Mouse (Mus musculus) lung, postnatal 25 days (tissue): ENCODE results near the gene Cdc42bpg.

ENCODE experiments used
- DNase-seq: peaks from one replicate; pipeline ENCODE4 v3.0.0; 2022; ENCODE audit warnings: low spot score

Gene Cdc42bpg

GRCm38 (mm10) chr19:6324751-6325150, 18.5 kb downstream of the Cdc42bpg start:
- no peak for DNase-seq

GRCm38 (mm10) chr19:6331178-6331577, 24.9 kb downstream of the Cdc42bpg start:
- no peak for DNase-seq

DNA sequence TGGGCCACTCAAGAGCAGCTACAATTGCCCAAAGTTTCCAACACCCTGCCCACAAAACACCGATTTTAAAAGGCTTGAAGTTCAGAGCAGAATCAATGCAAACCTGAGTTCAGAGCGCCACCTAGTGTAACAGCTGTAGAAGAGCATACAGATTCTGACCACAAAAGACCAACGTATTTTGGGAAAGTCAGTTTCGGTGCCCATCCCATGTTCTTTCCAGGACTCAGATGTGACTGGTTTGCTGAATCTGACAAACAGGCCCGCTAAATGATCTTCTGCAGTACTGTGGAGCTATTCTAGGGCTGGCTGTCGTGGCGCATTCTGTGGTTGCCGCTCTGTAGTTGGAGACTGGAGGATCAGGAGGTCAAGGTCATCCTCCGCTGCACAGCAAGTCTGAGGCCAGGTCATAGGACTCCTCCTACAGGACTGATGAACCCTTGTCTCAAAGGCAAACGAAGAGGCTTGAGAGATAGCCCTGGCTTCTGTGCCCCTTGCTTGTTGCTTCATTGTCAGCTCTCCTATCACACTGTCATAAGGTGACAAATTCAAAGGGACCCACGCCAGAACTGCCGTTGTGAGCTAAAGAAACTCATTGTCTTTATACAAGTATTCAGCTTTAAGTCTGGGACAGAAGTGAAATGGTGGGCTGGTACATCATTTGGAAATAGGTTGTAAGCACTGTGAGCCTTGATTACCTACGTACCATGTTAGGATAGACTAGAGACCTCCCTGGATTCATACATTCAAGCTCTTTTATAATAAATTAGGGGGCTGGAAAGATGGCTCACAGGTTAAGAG, 25.7 kb downstream of the Cdc42bpg start:
- DNase-seq, result peak; percentile 74

- DNase-seq, result no peak
Measured at GRCm38 (mm10) chr19:6333761-6334595, 27.7 kb downstream of the Cdc42bpg start.

DNA sequence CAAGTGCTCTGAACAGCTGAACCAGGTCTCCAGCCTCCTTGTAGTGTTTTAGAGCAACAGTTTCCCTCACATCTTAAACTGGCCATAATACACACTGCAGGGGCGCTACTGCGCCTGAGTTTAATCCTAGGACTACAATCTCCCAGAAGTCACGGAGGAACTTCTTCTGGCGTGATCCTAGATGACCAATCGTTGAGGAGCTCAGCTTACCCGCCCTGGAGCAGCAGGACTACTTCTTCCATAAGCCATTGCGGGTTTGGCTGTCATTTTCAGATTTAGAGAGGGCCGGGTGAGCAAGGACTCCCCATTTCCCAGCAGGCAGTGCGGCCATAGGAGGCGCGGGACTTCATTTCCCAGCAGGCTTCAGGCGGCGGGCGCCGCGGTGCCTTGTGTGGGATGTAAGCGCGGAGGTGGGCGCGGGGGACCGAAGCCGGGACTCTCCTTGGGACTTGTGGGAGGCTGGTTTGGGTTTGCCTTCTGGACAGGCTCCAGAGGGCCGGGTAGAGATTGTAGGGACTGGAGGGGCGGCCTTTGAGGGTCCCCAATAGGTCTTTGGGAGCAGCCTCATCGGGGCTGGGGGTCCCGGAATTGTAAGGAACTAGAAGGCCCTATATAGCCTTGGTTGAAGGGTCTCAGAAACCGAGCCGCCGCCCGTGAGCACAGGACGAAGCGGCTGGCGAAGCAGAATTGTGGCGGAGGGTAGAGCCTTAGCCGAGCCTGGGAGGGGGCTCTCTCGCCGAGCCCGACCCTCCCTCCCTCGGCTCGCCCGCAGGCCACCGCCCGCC, 28.6 kb downstream of the Cdc42bpg start, which contains the start of gene Men1:
Gene Men1, plus strand, starts transcription at position 307 of the 785 bp plus-strand sequence.
- DNase-seq, result peak; percentile 98

GRCm38 (mm10) chr19:6335458-6335827, 29.2 kb downstream of the Cdc42bpg start:
- no peak for DNase-seq

- DNase-seq, result no peak
Measured at GRCm38 (mm10) chr19:6336920-6337319, 30.7 kb downstream of the Cdc42bpg start.

DNA sequence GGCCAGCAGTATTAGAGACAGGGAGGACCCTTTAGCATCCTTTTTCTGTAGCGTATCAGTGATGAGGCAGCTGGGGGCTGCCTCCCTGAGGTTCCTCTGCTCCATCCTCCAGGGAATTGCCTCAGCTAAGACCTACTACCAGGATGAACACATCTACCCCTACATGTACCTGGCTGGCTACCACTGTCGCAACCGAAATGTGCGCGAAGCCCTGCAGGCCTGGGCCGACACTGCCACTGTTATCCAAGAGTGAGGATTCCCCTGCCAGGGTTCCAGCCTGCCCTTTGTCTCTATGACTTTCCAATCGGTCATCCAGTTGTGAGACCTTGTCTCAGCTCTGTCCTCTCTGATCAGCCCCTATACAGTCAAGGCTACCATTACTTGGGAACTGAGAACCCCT, 31.9 kb downstream of the Cdc42bpg start:
- DNase-seq, result no peak

GRCm38 (mm10) chr19:6338716-6339115, 32.5 kb downstream of the Cdc42bpg start:
- DNase-seq, result no peak

GRCm38 (mm10) chr19:6339191-6339590, 32.9 kb downstream of the Cdc42bpg start:
- DNase-seq, result no peak

DNA sequence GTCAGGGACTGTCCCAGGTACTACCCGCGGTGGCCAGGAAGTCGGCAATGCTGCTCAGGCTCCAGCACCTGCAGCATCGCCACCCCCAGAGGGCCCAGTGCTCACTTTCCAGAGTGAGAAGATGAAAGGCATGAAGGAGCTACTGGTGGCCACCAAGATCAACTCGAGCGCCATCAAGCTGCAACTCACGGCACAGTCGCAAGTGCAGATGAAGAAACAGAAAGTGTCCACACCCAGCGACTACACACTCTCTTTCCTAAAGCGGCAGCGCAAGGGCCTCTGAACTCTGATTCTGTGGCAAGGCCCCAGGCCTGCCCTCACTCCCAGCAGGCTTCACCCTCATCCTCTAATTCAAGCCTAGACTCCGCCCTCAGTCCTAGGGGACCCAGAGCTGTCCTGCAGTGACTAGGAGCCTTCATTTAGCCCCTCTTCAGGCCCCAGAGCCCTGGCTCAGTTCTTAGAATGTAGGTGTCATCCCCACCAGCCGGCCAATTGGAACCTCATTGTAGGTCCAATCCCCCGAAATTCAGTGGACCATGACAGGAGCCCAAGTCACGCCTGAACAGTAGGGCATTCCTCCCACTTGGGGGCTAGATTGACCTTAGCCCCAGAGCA, 33.7 kb downstream of the Cdc42bpg start:
- peak; percentile 85 for DNase-seq

GRCm38 (mm10) chr19:6340524-6341452, 34.5 kb downstream of the Cdc42bpg start, which contains the start of gene Map4k2:
Gene Map4k2, plus strand, starts transcription at chr19:6341135.
- peak; percentile 92 for DNase-seq

DNA sequence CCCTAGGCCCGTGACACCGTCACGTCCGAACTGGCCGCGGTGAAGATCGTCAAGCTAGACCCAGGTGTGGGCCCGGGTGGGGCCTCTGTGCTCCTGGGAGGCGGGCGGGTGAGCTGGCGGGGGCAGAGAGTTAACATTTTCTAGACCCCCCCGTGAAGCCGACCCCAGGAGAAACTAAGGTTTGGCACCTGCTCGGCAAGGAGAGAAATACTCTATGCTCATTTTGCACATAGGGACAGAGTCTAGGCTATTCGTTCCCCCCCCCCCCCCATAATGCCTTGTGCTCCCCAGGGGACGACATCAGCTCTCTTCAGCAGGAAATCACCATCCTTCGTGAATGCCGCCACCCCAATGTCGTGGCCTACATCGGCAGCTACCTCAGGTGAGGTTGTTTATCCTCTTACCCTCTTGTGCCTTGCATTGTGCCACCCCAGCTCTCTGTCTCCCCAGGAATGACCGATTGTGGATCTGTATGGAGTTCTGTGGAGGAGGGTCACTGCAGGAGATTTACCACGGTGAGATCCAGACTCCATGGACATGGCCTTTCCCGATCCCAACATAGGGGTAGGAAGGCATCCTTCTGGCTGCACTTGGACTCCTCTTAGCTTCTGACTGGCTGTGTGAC, 35.3 kb downstream of the Cdc42bpg start:
- DNase-seq, result no peak

DNA sequence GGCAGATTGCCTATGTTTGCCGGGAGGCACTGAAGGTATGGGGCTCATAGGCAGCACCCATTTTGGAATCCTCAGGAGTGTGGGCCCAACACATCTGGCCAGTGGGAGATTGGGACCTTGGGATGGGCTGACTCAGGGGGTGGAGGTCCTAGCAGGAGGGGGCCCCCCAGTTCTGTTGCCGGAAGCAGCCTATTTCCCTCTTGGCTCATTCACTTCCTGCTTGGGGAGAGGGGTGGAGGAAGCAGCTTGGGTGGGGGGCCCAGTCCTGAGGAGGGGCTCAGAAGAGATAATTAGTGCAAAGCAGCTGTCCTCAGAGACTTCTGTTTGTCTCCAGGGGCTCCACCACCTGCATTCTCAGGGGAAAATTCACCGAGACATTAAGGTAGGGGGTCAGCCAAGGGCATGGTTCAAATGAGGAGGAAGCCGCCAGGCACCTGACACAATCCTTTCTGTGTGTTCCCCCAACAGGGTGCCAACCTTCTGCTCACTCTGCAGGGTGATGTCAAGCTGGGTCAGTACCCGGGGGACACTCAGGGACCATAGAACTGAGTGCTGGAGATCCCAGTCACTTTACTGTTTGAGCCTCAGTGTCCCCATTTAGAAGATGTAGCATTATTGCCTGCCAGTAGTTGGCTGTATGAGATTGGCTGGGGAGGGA, 36.1 kb downstream of the Cdc42bpg start:
- DNase-seq, result peak; percentile 57

DNA sequence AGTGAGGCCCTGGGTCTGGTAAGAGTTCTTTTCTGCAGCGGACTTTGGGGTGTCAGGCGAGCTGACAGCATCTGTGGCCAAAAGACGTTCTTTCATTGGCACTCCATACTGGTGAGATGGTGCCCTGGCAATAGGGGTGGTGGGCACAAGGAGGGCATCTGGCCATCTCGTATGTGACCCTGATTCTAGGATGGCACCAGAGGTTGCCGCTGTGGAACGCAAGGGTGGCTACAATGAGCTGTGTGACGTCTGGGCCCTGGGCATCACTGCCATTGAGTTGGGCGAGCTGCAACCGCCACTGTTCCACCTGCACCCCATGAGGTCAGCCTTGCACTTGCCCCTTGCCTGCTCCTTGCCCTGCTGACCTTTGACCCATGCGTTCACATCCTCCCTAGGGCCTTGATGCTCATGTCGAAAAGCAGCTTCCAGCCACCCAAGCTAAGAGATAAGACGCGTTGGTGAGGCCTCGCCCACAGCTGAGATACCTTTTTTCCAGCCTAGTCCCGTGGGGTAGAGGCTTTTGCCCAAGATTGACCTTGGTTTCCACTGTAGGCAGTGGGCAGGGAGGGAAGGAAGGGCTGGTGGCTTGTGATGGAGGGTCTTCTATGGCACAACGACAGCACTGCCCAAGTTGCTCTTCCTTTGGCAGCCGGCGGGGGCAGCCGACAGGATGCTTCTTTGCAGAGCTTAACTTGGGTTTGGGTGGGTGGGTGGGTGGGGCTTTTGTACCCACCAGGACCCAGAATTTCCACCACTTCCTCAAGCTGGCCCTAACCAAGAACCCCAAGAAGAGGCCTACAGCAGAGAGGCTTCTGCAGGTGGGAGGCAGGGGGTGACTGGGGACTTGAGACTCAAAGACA, 37.0 kb downstream of the Cdc42bpg start:
- no peak for DNase-seq

DNA sequence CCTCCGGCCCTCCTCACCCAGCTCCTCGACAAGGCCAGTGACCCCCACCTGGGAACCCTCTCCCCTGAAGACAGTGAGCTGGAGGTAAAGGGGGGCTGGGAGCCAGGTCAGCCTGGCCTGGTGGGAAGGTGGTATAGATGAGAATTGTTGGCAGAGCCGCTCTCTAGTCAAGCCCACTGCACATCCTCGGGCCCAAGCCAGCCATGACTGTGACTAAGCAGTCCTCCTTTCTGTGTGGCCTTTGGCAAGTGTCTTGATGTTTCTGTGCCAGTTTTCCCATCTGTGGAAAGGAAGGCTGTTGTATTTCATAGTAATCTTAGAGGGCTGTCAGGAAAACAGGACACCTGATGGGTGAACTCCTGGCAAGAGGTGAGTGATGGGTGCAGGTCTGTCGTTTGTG, 37.7 kb downstream of the Cdc42bpg start:
- DNase-seq, result no peak

- no peak for DNase-seq
Measured at GRCm38 (mm10) chr19:6346023-6346422, 39.8 kb downstream of the Cdc42bpg start.

DNA sequence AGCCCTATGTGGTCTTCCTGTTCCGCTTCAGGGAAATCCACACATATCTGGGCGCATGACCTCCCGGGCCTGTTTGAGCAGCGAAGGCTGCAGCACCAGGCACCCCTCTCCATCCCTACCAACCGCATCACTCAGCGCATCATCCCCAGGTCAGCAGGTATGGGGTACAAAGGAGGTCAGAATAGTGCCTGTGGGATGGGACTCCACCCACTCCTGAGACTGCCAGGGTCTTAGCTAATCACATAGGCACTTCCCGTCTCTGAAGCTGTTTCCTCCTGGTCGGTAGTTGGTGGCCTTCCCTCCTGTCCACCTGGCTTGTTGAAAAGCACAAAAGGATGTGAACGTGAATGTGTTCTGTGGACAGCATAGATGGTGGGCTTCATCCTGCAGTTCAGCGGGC, 40.4 kb downstream of the Cdc42bpg start:
- DNase-seq, result no peak

GRCm38 (mm10) chr19:6347615-6348014, 41.4 kb downstream of the Cdc42bpg start:
- no peak for DNase-seq
